Mouse (Mus musculus) heart, embryonic 10.5 days (tissue): ENCODE results near the gene Mdp1. TPM values are rescaled to one million over a fixed set of nuclear protein-coding genes. Genes with fewer than 3 reads are reported as not detected.

Source experiments
- DNase-seq: peaks from one replicate; pipeline ENCODE4 v3.0.0-alpha.2; 2017; ENCODE audit warnings: low spot score
- H3K27ac ChIP-seq: fragments of 300-500 bp; sonication (generic); 2 replicates; pipeline ENCODE4 v1.5.1; 2016; ENCODE audit warnings: mild to moderate bottlenecking
- H3K27me3 ChIP-seq: fragments of 300-500 bp; sonication (generic); 2 replicates; pipeline ENCODE4 v1.6.1; 2016; ENCODE audit warnings: mild to moderate bottlenecking; ENCODE audit not compliant: poor library complexity, insufficient read depth, severe bottlenecking
- H3K36me3 ChIP-seq: fragments of 300-500 bp; sonication (generic); 2 replicates; pipeline ENCODE4 v1.6.1; 2016; ENCODE audit warnings: mild to moderate bottlenecking, moderate library complexity
- H3K4me1 ChIP-seq: fragments of 300-500 bp; sonication (generic); 2 replicates; pipeline ENCODE4 v1.6.1; 2016; ENCODE audit warnings: mild to moderate bottlenecking
- H3K4me3 ChIP-seq: fragments of 300-500 bp; sonication (generic); 2 replicates; pipeline ENCODE4 v1.5.1; 2016; ENCODE audit warnings: mild to moderate bottlenecking, moderate library complexity
- H3K9me3 ChIP-seq: fragments of 300-500 bp; sonication (generic); 2 replicates; pipeline ENCODE4 v1.6.1; 2016; ENCODE audit warnings: mild to moderate bottlenecking, moderate library complexity
- WGBS: fragments of 180-500 bp; shearing (Covaris S2); methylation state at CpG from one replicate; pipeline ENCODE4 v1.1.7; 2016; 5-methylcytosine and 5-hydroxymethylcytosine counted together
- polyA plus RNA-seq: library from polyadenylated mRNA; unstranded; fragments of >200 nt; fragmentation: Nextera tagmentation; extraction: Ambion mirVana; gene quantifications from 2 replicates; pipeline ENCODE4 v1.2.1, GENCODE M21; 2016

Mdp1 gene
- polyA plus RNA-seq, result 71.6 and 79.7 TPM in 2 replicates

DNA sequence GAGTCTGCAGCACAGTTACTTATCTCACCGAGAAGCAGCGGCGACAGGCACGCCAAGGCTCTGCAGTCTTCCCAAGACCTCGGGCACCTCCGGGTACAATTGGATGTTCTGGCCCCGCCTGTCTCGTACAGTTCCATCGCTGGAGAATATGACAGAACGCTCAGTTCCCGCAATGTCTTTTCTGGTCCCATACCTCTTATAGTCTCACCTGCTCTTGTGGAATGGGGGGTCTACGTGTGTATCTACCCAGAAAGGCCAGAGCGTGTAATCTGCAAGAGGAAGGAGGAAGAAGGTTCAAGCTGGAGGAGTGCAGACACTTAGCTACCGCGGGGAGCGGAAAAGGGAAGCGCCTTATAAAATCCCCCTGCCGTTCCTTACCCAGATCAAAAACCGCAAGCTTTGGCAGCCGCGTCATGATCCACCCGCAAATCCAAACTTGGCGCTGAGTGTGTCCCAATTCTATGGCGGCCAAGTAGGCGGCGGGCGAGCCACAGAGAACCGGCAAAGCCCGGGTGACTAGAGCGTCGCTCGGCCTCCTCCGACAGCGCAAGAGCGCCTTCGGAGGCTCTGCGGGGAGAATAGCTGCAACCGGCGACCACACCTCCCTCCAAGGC, at the start of gene Mdp1:
Mdp1 (minus strand) TSS at position 549 of the 614 bp plus-strand sequence.
- Histone ChIP-seq H3K27ac (peak within 1 kb of the TSS; percentile 92), H3K4me3 (peak within 1 kb of the TSS; percentile 80), H3K9me3 (no peaks in the 10 kb centered on the region), H3K27me3 (no peaks in the 10 kb centered on the region), H3K4me1 (peaks cover 12% of the 10 kb centered on the region; the same call in 1 of the 2 replicates), H3K36me3 (peaks cover 42% of the 10 kb centered on the region)
- DNase-seq, result peak; percentile 92
- under 1% methylated on average over 39 of the region's 39 CpGs for WGBS

DNA sequence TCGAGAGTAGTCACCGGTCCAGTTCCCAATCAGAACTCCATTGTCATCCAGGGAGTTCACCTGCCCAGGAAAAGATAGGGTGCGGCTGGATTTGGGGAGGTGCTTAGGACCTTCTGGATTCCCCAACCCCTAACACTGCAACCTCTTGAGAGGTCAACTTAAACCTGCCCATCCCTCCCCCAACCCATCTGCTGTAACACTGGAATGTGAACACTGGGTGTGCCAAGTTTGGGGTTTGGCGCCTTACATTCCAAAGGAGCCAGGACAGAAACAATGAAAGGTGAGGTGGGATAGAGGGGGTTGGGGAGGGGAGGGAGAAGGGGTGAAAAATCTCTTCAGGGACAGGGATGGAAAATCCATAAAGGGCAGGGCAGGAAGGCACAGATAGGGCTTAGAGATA, 49.2 kb upstream of the Mdp1 start:
- no peak for DNase-seq
- Histone ChIP-seq H3K4me3 (no peak overlapping the region), H3K9me3 (no peaks in the 10 kb centered on the region), H3K27me3 (peaks cover 38% of the 10 kb centered on the region), H3K36me3 (no peaks in the 10 kb centered on the region), H3K4me1 (peaks cover 17% of the 10 kb centered on the region), H3K27ac (no peak overlapping the region)
- WGBS, result 83% methylated on average over 4 of the region's 4 CpGs

GRCm38 (mm10) chr14:55707397-55707796, 47.1 kb upstream of the Mdp1 start:
- Histone ChIP-seq H3K4me1 (peaks cover 4% of the 10 kb centered on the region; the same call in 1 of the 2 replicates), H3K4me3 (no peak overlapping the region), H3K36me3 (no peaks in the 10 kb centered on the region), H3K9me3 (no peaks in the 10 kb centered on the region), H3K27me3 (peaks cover 20% of the 10 kb centered on the region), H3K27ac (no peak overlapping the region)
- DNase-seq, result no peak
- WGBS, result 48% methylated on average over 5 of the region's 5 CpGs

- 79% methylated on average over 8 of the region's 8 CpGs for WGBS
- Histone ChIP-seq H3K9me3 (no peaks in the 10 kb centered on the region), H3K4me1 (peaks cover 4% of the 10 kb centered on the region; the same call in 1 of the 2 replicates), H3K36me3 (no peaks in the 10 kb centered on the region), H3K4me3 (no peak overlapping the region), H3K27me3 (peaks cover 7% of the 10 kb centered on the region), H3K27ac (no peak overlapping the region)
- DNase-seq, result no peak
Observed at GRCm38 (mm10) chr14:55706051-55706600, 45.8 kb upstream of the Mdp1 start.

- WGBS, result 57% methylated on average over 6 of the region's 6 CpGs
- no peaks in the 10 kb centered on the region for H3K9me3 ChIP-seq
- H3K36me3 ChIP-seq, result no peaks in the 10 kb centered on the region
- DNase-seq, result no peak
- no peak overlapping the region for H3K4me3 ChIP-seq
- no peaks in the 10 kb centered on the region for H3K27me3 ChIP-seq
- H3K4me1 ChIP-seq, result peaks cover 4% of the 10 kb centered on the region; the same call in 1 of the 2 replicates
- H3K27ac ChIP-seq, result no peak overlapping the region
Observed at GRCm38 (mm10) chr14:55702761-55703160, 42.5 kb upstream of the Mdp1 start.

DNA sequence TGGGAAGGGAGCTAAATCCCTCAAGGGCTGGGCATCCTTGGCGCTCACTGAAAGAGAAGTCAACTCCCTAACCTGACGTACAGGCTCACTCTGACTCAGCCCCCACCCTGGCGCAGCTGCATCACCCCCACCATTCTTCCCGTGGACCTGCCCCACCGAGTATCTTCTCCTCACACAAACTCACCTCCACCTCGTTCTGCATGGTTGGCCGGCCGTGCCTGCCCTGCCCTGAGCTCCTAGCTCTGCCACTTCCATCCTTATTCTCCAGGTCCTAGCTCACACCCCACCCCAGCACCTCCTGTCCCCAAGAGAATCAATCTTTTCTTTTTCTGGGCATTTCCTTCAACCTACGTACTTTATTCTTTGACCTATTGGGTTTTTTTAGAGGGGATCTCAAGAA, 40.8 kb upstream of the Mdp1 start:
- no peaks in the 10 kb centered on the region for H3K9me3 ChIP-seq
- no peak overlapping the region for H3K4me3 ChIP-seq
- no peak for DNase-seq
- no peaks in the 10 kb centered on the region for H3K4me1 ChIP-seq
- H3K27ac ChIP-seq, result no peak overlapping the region
- H3K36me3 ChIP-seq, result no peaks in the 10 kb centered on the region
- H3K27me3 ChIP-seq, result no peaks in the 10 kb centered on the region
- 67% methylated on average over 9 of the region's 9 CpGs for WGBS

GRCm38 (mm10) chr14:55697226-55697625, 36.9 kb upstream of the Mdp1 start:
- Histone ChIP-seq H3K27me3 (no peaks in the 10 kb centered on the region), H3K4me3 (no peak overlapping the region), H3K27ac (no peak overlapping the region), H3K9me3 (no peaks in the 10 kb centered on the region), H3K36me3 (no peaks in the 10 kb centered on the region), H3K4me1 (no peaks in the 10 kb centered on the region)
- no peak for DNase-seq
- WGBS, result 81% methylated on average over 4 of the region's 4 CpGs

DNA sequence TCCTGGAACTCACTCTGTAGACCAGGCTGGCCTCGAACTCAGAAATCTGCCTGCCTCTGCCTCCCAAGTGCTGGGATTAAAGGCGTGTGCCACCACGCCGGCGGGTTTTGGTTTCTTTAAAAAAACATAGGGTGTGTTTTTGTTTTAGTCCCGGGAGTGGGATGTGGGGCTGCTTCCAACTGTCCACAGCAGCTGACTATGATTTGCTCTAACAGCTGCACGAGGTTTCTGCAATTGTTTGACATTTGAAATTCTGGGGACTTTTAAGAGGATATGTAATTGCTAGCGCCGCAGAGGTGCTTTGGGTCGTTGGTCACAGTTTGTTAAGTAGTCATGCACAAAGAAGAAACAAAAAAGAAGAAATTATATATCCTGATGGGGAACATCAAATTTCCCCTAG, 29.1 kb upstream of the Mdp1 start:
- Histone ChIP-seq H3K27me3 (no peaks in the 10 kb centered on the region), H3K36me3 (no peaks in the 10 kb centered on the region), H3K4me1 (no peaks in the 10 kb centered on the region), H3K4me3 (no peak overlapping the region), H3K9me3 (no peaks in the 10 kb centered on the region), H3K27ac (no peak overlapping the region)
- DNase-seq, result no peak
- 76% methylated on average over 10 of the region's 10 CpGs for WGBS

GRCm38 (mm10) chr14:55682118-55682493, 21.8 kb upstream of the Mdp1 start:
- no peaks in the 10 kb centered on the region for H3K9me3 ChIP-seq
- no peak for DNase-seq
- H3K27ac ChIP-seq, result peak overlapping the region; percentile 93
- H3K4me3 ChIP-seq, result peak overlapping the region; percentile 92
- H3K4me1 ChIP-seq, result peaks cover 9% of the 10 kb centered on the region
- peaks cover 32% of the 10 kb centered on the region for H3K36me3 ChIP-seq
- H3K27me3 ChIP-seq, result no peaks in the 10 kb centered on the region
- WGBS, result 21% methylated on average over 3 of the region's 3 CpGs

- no peaks in the 10 kb centered on the region for H3K9me3 ChIP-seq
- H3K4me3 ChIP-seq, result peak within 1 kb of the TSS; percentile 92
- peaks cover 9% of the 10 kb centered on the region for H3K4me1 ChIP-seq
- H3K27ac ChIP-seq, result peak within 1 kb of the TSS; percentile 93
- peak; percentile 97 for DNase-seq
- peaks cover 38% of the 10 kb centered on the region for H3K36me3 ChIP-seq
- H3K27me3 ChIP-seq, result no peaks in the 10 kb centered on the region
- under 1% methylated on average over 66 of the region's 66 CpGs for WGBS
Observed at GRCm38 (mm10) chr14:55681160-55682117, 21.1 kb upstream of the Mdp1 start, which contains the start of gene Tinf2. Gene Tinf2, minus strand, starts transcription at chr14:55681820.

GRCm38 (mm10) chr14:55677615-55678014, 17.3 kb upstream of the Mdp1 start:
- Histone ChIP-seq H3K36me3 (peaks cover 57% of the 10 kb centered on the region), H3K9me3 (no peaks in the 10 kb centered on the region), H3K4me3 (no peak overlapping the region), H3K4me1 (peaks cover 12% of the 10 kb centered on the region), H3K27me3 (no peaks in the 10 kb centered on the region), H3K27ac (no peak overlapping the region)
- DNase-seq, result no peak
- WGBS, result 85% methylated on average over 4 of the region's 4 CpGs

DNA sequence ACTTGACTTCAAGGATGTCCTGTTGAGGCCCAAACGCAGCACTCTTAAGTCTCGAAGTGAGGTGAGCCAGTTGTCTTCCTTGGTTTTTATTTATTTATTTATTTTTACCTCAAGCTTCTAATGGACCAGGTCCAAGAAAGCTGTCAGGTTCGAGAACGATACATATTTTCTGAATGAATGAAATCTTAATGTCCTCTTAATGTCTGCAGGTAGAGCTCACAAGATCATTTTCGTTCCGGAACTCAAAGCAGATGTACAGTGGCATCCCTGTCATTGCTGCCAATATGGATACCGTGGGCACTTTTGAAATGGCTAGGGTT, 12.4 kb upstream of the Mdp1 start:
- DNase-seq, result no peak
- Histone ChIP-seq H3K4me1 (peaks cover 20% of the 10 kb centered on the region), H3K27ac (peak overlapping the region; percentile 98), H3K27me3 (no peaks in the 10 kb centered on the region), H3K9me3 (no peaks in the 10 kb centered on the region), H3K36me3 (peaks cover 39% of the 10 kb centered on the region), H3K4me3 (peak overlapping the region; percentile 83)
- 75% methylated on average over 7 of the region's 7 CpGs for WGBS
